24 mouse cellular contexts compared by ENCODE assay signal in the genomic region with DNA sequence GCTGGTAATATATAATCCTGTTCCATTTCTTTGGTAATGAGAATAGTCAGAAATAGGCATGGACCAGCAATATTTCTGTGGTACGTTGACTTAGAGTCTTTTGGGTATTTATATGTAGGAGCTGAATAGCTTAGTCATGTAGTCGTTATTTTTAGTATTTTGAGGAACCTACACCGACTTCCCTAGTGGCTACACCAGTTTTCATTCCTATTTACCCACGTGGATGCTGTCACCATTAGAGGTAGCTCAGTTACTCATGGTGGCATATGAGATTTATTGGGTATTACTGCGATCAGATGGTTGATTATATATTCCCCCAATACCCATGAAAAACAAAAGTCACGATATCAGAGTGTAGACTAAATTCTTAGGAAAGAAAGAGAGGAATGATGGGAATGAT.
"Had no signal": no experiment of that assay in that cellular context is flagged by ENCODE, and none has a peak within 500 bp of the region (broad histone marks: within the 10 kb centered on the region; RNA-seq: fewer than 3 reads in every experiment).

No protein-coding gene starts in this region.

- H3K27ac ChIP-seq: heart, embryonic 10.5 days; hindbrain, embryonic 13.5 days; hindbrain, embryonic 15.5 days; hindbrain, postnatal 0 days; kidney, postnatal 0 days; limb, embryonic 13.5 days; limb, embryonic 15.5 days; liver, embryonic 13.5 days; liver, embryonic 15.5 days had no signal

- H3K27me3 ChIP-seq: heart, embryonic 12.5 days; hindbrain, embryonic 13.5 days; hindbrain, embryonic 15.5 days; limb, embryonic 13.5 days; limb, embryonic 15.5 days; liver, embryonic 13.5 days; liver, embryonic 15.5 days had no signal

- H3K9me3 ChIP-seq: heart, embryonic 10.5 days; hindbrain, embryonic 13.5 days; hindbrain, embryonic 15.5 days; limb, embryonic 13.5 days; limb, embryonic 15.5 days; liver, embryonic 13.5 days; liver, embryonic 15.5 days had no signal

- H3K4me1 ChIP-seq: heart, embryonic 10.5 days; hindbrain, embryonic 13.5 days; hindbrain, embryonic 15.5 days; limb, embryonic 13.5 days; limb, embryonic 15.5 days; liver, embryonic 15.5 days had no signal

- H3K36me3 ChIP-seq: heart, embryonic 10.5 days; hindbrain, embryonic 15.5 days; limb, embryonic 15.5 days; liver, embryonic 15.5 days had no signal

- H3K4me2 ChIP-seq: heart, embryonic 12.5 days; hindbrain, embryonic 13.5 days; hindbrain, embryonic 15.5 days; limb, embryonic 13.5 days; limb, embryonic 15.5 days; liver, embryonic 11.5 days; liver, embryonic 13.5 days; liver, embryonic 15.5 days had no signal

- DNase-seq: gastrocnemius, postnatal 14 days; gastrocnemius, postnatal 36 days; heart, adult 18-20 months; heart, postnatal 10 days; heart, postnatal 4 days; kidney, adult 18-20 months; kidney, adult 8-10 months; kidney, postnatal 14 days; kidney, postnatal 36 days; layer of hippocampus, adult 9-11 months; layer of hippocampus, postnatal 36 days; left cerebral cortex, postnatal 4 days; liver, embryonic 13.5 days had no signal

- ATAC-seq: hindbrain, postnatal 0 days; intestine, postnatal 0 days had no signal

- H3K4me3 ChIP-seq: heart, embryonic 10.5 days; heart, embryonic 12.5 days; hindbrain, embryonic 13.5 days; hindbrain, embryonic 15.5 days; limb, embryonic 13.5 days; limb, embryonic 15.5 days; liver, embryonic 13.5 days; liver, embryonic 15.5 days had no signal

- H3K9ac ChIP-seq: heart, embryonic 12.5 days; hindbrain, embryonic 13.5 days; hindbrain, embryonic 15.5 days; limb, embryonic 13.5 days; limb, embryonic 15.5 days; liver, embryonic 13.5 days; liver, embryonic 15.5 days had no signal
